Mouse (Mus musculus) olfactory bulb, adult 2 months (tissue): ENCODE results near the gene Ano9.

Experiments used
- CTCF ChIP-seq: fragments of 200-500 bp; IDR thresholded peaks from 2 replicates; pipeline ENCODE4 v1.5.1; 2012; ENCODE audit warnings: low read depth, mild to moderate bottlenecking, low read length, moderate library complexity; ENCODE audit not compliant: insufficient read depth
- POLR2A ChIP-seq: fragments of 200-500 bp; IDR thresholded peaks from 2 replicates; pipeline ENCODE4 v1.6.1; 2012; ENCODE audit warnings: mild to moderate bottlenecking, low read depth, low read length, moderate library complexity; ENCODE audit not compliant: insufficient read depth

DNA sequence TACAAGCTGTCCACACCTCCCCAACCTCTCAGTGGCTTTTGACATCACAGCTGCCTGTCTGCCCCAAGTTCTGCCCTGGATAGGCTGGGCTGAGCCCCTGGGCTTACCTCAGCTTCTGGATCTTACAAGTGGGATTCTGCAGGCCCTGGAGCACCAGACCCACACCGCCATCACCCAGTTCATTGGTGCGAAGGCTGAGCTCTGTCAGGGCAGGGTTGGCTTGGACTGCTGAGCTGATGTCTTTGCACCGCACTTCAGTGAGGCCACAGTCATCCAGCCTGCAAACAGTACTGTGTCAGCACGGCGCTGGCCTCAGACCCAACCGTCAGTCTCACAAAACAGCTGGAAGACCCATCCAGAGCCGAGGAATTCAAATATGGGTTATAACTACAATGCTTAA, 46.8 kb upstream of the Ano9 start:
- TF ChIP-seq CTCF = no peak
- TF ChIP-seq POLR2A = no peak
